Mouse (Mus musculus): ENCODE measurements around the gene Caps2. TPM values are rescaled to one million over a fixed set of nuclear protein-coding genes. Genes with fewer than 3 reads are reported as not detected.
"Not testable (repeated sequence)": the region's sequence is repeated elsewhere in the genome, so short reads cannot be mapped to it uniquely, and the experiment has no call there.

Gene Caps2
- not detected in 2 replicates for total RNA-seq (2015)
- not detected in 2 replicates for total RNA-seq (2017)

DNA sequence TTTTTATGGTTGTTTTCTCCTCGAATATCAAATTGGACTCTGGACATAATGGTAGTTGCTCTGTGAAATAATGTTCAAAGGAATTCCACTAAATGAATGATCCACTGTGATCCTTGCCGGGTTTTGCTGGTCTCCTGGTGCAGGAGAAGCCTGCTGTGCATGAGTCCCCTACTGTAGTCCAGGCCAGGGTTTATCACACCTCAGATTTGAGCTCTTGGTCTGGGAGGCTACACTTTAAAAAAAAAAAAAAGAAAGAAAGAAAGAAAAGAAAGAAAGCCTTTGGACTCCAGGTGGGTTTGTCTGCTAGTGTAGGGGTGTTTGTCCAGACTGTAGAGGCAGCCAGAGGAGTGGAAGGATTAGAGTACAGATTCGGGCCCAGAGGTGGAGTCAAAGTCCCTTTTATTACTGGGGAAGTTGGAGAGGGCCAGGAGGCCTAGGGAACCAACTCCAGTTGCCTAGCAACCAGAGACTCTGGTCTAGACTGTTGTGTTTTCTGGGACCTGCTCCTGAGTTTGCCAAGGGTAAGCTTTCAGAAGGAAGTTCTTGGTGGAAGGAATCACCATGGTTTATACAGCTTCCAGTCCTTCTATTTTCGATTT, at the start of gene Caps2:
Gene Caps2, plus strand, starts transcription at position 454 of the 599 bp plus-strand sequence.
- ATAC-seq (replicated peaks; ENCODE audit: poor library complexity) = peak; percentile 65

DNA sequence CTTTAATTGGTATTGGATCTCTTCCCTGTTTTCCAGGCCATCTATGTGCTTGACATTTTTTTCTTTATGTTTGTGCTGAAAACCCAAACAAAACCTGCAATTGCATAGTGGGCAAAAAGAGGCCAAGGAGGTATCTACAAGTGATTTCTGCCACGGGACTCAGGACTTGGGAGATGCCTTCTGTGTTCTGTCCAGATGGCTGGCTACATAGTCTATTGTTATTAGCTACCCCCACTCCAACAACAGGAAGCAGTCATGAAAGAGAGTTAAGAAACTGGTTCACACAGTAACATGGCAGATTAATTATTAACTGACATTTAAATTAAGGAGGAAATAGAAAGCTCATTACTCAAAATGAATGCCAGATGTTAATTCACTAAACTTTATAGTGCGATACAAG, 38.3 kb upstream of the Caps2 start:
- not testable (repeated sequence) for ATAC-seq (replicated peaks; ENCODE audit: poor library complexity)

DNA sequence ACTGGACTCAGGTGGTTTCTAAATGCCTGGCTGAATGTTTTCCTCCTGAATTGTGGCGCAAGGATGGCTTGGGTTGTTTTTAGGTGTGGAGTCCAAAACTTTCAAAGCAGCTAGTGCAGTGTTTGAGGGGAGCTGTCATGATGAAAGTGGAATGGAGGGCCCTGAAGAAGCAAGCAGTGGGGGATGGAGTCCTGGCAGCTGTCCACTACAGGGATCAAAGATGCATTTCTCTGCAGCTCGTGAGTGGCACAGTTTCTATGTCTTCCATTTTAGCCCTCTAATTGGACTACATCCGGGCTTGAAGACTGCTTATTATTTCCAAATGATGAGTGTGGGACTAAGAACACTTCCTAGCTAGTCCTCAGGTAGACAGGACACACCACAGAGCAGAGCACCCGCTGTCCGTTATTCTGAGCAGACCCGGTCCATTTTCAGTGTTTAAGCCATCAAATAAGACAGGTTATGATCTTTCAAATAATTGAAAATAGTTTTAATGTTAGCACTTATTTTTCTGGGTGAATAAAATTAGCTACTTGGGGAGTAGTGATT, 35.7 kb upstream of the Caps2 start:
- ATAC-seq (replicated peaks; ENCODE audit: poor library complexity) = not testable (repeated sequence)

DNA sequence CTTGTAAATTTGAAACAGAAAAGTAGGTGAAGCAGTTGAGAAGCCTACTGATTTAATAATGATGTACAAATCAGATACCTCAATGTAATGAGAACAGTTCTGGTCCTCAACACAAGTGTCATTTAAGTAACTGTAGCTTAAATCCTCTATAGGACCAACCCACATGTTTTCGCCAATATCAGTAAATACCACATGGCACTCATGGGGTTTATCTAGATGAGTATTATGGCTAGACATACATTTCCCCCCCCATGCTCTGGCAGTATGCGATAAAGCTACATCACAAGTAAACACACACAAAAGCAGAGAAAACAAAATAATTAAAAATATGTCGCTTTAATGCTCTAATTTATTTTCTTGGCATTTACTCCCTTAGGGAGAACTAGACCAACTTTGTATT, 31.2 kb upstream of the Caps2 start:
- no peak for ATAC-seq (replicated peaks; ENCODE audit: poor library complexity)

DNA sequence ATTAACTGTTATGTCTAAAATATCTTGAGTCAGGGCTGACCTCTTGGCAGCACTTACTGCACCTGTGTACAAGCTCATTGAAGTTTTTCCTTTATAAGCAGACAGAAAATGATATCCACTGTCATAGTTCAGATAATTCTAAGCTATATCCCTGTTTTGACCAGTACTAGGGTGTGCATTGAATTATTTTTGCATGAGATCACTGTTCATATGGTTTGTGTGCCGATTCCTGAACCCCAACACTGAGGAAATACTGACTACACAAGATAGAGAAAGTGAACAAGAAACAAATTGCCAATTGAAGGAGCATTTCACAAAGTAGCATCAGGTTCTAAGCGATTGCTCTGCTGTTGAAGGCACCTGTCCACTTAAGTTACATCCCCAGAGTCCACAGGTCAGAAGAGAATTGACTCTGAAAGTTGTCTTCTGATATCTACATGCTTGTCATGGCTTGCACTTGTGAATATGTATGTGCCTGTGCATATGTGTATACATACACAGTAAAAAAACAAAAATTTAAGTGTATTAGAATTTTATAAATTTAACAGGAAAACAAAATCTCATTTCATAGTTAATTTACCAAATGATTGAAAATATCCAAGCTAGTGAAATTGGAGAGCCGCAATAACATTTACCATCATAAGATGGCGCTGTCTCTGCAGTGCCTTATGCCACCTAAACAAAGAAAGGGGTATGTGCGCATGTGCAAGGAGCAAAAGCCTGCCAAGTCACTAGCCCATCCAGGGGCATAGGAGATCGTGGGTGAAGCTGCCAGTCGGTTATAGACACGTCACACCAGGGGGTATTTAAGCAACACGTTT, 25.2 kb upstream of the Caps2 start:
- peak; percentile 68 for ATAC-seq (replicated peaks; ENCODE audit: poor library complexity)

DNA sequence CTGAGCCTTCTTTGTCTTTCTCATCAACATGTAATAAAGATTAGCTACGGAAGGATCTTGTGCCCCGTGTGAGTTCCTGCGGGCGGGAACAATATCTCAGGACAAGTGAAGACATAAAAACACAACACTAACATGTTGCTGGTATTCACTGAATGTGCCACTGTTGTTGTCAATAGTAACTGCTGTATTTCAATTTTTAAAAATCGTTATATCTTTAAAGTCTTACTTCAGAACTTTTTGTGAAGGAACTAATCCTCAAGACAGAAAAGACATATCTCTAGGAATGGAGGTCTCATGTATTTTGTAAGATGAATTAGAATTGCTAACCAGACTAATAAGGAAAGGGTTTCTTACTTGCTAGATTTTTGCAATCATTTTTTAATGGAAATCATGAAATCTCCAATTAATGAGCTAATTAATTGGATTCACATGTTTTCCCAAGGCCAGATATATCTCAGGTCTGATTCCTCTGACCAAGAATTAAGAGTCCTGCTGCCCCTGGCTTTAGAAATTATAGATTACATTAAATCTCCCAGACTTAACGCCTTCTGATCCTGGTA, 24.5 kb upstream of the Caps2 start:
- ATAC-seq (replicated peaks; ENCODE audit: poor library complexity) = peak; percentile 45

DNA sequence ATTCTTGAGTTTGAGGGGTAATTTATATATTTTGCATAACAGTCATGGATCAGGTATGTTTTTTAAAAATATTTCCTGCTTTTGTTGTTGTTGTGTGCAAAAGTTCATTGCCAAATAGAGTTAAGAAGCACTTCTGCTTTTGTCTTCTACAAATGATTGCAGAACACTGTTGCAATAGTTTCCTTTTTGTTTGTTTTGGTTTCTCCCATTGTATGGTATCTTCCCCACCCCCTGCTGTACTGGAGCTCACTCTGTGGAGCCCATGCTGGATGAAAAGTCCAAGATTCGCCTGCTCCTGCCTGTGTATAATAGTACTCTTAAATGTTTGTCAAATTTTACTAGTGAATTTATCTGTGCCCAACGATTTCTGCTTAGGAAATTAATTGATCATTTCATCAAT, 23.6 kb upstream of the Caps2 start:
- ATAC-seq (replicated peaks; ENCODE audit: poor library complexity) = peak; percentile 93

DNA sequence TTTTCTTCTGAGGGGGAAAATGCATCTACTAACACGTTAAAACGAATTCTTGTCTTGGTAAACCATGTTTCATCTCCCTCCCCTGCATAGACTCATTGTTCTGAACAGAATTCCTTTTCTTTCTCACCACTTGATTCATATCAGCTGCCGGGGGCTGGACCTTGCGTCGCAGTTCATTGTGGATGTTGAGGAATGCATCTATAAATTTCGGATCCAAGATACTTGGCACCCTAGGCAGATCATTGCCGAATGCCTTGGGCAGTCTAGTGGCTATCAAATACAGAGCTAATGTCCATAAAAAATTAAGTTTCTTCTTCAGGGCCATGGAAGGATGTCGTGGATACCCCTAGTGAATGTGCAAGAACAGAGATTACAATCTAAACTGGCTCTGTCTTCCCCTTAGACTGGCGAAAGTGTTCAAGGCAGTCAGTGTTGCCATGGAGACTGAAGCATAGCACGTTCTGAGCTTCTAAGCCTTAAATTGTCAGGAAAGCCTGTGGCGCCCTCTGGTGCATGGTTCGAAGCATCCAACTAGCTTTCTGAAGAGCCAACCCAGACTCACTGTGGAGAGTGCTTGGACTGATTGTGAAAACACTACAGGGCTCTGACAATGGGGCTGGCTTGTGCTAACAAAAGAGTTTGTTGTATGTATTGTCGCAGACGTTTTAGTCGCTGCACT, 3.4 kb upstream of the Caps2 start, which contains the start of gene Glipr1l3:
Gene Glipr1l3, minus strand, starts transcription at position 446 of the 679 bp plus-strand sequence.
- ATAC-seq (replicated peaks; ENCODE audit: poor library complexity) = peak; percentile 99

DNA sequence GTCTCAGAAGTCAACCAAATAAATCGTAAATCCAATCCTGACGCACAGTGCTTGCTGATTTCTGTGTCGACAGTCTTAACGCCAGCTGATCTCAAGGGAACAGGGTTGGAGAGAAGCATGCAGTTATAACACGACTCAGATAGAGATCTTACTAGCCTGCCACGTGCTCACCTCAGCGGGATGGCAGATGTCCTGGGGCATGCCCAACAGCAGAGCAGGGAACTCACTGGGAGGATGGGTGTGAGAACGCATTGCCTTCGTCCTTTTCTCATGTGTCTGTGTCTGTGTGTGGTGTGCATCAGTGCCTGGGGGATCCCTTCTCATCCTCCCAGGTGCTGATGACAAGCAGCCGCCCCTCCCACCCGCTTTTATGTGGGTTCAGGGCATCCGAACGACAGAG, 13.6 kb downstream of the Caps2 start:
- ATAC-seq (replicated peaks; ENCODE audit: poor library complexity) = not testable (repeated sequence)

DNA sequence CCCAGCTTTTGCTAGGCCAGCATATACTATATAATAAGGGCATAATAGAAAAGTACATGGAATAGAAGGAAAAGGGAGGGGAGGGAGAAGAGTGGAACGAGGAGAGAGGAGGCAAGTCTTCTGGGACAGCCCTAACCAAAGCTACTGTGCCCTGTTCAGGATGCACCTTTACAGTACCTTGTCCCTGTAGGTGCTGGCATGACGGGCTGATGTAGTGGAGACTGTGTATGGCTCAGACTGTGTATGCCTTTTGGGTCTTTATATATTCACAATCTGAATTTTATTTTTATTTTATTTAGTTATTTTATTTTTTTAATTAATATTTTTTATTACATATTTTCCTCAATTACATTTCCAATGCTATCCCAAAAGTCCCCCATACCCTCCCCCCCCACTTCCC, 30.5 kb downstream of the Caps2 start:
- not testable (repeated sequence) for ATAC-seq (replicated peaks; ENCODE audit: poor library complexity)

DNA sequence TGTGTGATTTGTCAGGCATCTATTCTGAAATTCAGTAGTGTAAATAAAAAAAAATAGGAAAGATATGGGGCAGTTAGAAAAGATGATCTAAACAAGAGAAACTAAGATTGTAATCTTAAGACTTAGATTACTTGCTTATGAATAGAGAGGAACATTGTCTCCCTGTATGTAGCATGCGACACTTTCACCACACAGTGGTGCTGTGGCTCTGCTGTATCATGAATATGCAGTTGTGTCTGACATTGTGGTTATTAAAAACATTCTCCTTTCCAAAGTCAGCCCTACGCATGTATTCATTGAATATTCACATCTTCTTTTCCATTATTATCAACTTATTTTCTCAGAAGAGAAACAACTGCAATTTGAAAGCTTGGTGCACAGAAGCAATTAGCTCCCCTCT, 40.0 kb downstream of the Caps2 start:
- no peak for ATAC-seq (replicated peaks; ENCODE audit: poor library complexity)

DNA sequence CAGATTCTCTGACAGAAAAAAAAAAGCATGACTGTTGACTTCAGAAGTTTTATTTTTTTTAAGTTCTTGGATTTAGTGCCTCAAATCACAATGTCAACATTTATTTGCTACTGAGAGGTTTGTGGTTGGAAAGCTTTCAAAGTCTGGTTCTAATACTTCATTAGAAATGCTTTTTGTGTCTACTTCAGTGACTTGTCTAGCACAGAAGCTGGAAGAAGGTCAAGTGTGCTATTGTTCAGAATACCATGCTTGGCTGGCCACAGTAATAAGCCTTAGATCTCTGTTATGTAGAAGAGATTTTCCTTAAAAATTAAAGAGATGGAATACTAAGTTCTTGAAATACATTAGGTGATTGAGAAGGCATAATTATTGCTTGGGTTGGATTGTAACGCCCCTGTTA, 63.7 kb downstream of the Caps2 start:
- ATAC-seq (replicated peaks; ENCODE audit: poor library complexity) = no peak

DNA sequence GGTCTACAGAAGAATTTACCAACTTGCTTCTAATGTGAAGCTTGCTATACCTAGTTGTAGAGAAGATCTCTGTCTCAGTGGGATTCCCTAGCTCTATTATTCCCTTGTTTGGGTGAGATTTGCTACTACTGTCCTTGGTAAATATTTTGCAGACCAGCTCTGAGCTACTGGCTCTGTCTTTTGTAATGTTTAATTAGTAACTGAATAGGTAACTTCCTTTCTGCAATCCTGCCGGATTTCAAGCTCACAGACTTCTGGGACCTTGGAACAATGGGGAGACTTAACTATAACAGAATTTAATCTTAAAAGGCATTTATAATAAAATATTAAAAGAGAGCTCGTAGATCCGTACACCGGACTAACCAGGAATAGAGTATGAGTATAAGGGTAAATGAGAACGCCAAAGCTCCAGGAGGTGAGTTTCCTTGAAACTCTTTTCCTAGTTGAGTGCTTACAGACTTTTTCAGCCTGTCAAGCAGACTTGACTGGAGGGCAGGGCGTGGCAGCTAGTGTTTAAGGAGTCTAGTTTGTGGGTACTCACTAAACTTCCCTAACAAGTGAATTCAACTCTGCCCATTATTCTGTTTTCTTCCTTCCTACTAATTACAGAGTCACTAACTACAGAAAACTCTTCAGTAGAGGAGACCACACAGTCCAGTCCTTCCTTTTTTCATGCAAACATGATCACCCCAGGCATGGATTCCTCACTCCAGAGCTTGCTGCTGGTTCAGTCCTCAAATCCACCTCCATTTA, 65.8 kb downstream of the Caps2 start:
- ATAC-seq (replicated peaks; ENCODE audit: poor library complexity) = not testable (repeated sequence)

DNA sequence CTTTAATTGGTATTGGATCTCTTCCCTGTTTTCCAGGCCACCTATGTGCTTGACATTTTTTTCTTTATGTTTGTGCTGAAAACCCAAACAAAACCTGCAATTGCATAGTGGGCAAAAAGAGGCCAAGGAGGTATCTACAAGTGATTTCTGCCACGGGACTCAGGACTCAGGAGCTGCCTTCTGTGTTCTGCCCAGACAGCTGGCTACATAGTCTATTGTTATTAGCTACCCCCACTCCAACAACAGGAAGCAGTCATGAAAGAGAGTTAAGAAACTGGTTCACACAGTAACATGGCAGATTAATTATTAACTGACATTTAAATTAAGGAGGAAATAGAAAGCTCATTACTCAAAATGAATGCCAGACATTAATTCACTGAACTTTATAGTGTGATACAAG, 69.3 kb downstream of the Caps2 start:
- ATAC-seq (replicated peaks; ENCODE audit: poor library complexity) = not testable (repeated sequence)

DNA sequence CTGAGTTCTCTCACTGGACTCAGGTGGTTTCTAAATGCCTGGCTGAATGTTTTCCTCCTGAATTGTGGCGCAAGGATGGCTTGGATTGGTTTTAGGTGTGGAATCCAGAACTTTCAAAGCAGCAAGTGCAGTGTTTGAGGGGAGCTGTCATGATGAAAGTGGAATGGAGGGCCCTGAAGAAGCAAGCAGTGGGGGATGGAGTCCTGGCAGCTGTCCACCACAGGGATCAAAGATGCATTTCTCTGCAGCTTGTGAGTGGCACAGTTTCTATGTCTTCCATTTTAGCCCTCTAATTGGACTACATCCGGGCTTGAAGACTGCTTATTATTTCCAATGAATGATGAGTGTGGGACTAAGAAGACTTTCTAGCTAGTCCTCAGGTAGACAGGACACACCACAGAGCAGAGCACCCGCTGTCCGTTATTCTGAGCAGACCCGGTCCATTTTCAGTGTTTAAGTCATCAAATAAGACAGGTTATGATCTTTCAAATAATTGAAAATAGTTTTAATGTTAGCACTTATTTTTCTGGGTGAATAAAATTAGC, 72.0 kb downstream of the Caps2 start:
- ATAC-seq (replicated peaks; ENCODE audit: poor library complexity) = not testable (repeated sequence)

DNA sequence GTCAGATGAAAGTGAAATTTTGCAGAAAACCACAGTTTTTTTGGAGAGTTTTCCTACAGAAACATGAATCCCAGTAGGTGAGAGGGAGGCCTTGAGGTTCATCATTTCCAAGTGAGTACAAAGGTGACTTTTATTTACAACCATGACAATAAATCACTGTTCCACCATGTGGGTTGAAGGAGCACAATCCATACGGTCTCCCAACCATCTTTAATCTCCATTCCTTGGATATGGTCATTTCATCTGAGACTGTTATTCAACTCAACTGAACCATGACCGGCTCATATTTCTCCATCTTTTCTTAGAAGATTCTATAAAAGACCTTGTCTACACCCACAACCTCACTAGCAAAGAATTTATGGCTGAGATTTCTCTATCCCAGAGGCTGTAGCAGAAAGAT, 84.9 kb downstream of the Caps2 start:
- ATAC-seq (replicated peaks; ENCODE audit: poor library complexity) = no peak

DNA sequence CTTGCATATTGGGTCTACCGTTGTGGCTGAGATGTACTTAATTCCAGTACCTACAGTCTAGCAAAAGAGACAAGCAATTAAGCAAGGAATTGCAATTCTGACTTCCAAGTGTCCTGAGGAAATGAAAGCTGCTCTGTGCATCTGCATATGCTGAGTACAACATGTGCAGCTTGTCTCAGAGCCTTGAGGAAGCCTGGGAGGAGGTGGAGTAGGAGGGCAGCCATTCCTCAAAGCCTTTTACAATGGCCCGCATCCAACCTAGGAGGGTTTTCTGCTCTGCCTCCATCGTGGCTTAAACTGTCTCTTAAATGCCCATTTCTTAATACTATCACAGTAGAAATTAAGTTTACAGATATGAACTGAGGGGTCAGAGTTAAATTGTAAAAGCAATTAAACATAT, 100.0 kb downstream of the Caps2 start:
- ATAC-seq (replicated peaks; ENCODE audit: poor library complexity) = no peak

All from megakaryocyte progenitor cell, adult 5-6 weeks (primary cell).